Mouse (Mus musculus) cerebellum, adult 2 months (tissue): ENCODE measurements around the gene Slit3.

ENCODE experiments used
- CTCF ChIP-seq: fragments of 200-500 bp; IDR thresholded peaks from 2 replicates; pipeline ENCODE4 v1.5.1; 2011; ENCODE audit warnings: low read depth, mild to moderate bottlenecking, control low read depth, low read length, moderate library complexity, borderline replicate concordance; ENCODE audit not compliant: insufficient read depth
- POLR2A ChIP-seq: fragments of 200-500 bp; IDR thresholded peaks from 2 replicates; pipeline ENCODE4 v1.6.1; 2011; ENCODE audit warnings: low read length, control low read depth, borderline replicate concordance; ENCODE audit not compliant: insufficient read depth

- TF ChIP-seq POLR2A (no peak), CTCF (no peak)
Observed at GRCm38 (mm10) chr11:35513343-35513742, 392.3 kb downstream of the Slit3 start.
